8 mouse cellular contexts compared by ENCODE assay signal in genomic region chr6:83116373-83117164, GRCm38 (mm10). TPM values are rescaled to one million over a fixed set of nuclear protein-coding genes. Genes with fewer than 3 reads are reported as not detected.
DNase-seq lines count a peak whose midpoint lies in the region; ATAC-seq lines count a peak whose summit lies in the region.

No protein-coding gene starts in this region.

- H3K4me3 ChIP-seq in kidney, embryonic 15.5 days (replicated peaks), result peak overlapping the region; percentile 92
- peak overlapping the region; percentile 92 for H3K4me3 ChIP-seq in embryonic facial prominence, embryonic 10.5 days
- H3K4me3 ChIP-seq in hindbrain, embryonic 16.5 days (ENCODE audit: low read length), result peak overlapping the region; percentile 95
- peak overlapping the region; percentile 86 for H3K4me3 ChIP-seq in midbrain, embryonic 16.5 days (ENCODE audit: low read depth, low read length)

- peaks cover 32% of the 10 kb centered on the region for H3K36me3 ChIP-seq in kidney, embryonic 15.5 days
- H3K36me3 ChIP-seq in embryonic facial prominence, embryonic 10.5 days (replicated peaks), result peaks cover 38% of the 10 kb centered on the region
- H3K36me3 ChIP-seq in hindbrain, embryonic 16.5 days (ENCODE audit: control insufficient read depth, insufficient read depth, low read length), result peaks cover 12% of the 10 kb centered on the region; the same call in 1 of the 2 replicates
- peaks cover 15% of the 10 kb centered on the region for H3K36me3 ChIP-seq in midbrain, embryonic 16.5 days (ENCODE audit: control insufficient read depth, insufficient read depth, low read length)

- H3K27me3 ChIP-seq in kidney, embryonic 15.5 days, result no peaks in the 10 kb centered on the region
- no peaks in the 10 kb centered on the region for H3K27me3 ChIP-seq in embryonic facial prominence, embryonic 10.5 days (replicated peaks; ENCODE audit: low read depth, poor library complexity, severe bottlenecking)
- H3K27me3 ChIP-seq in hindbrain, embryonic 16.5 days (replicated peaks; ENCODE audit: control insufficient read depth, insufficient read depth, low read length), result no peaks in the 10 kb centered on the region
- H3K27me3 ChIP-seq in midbrain, embryonic 16.5 days (ENCODE audit: control insufficient read depth, insufficient read depth, low read depth, low read length), result no peaks in the 10 kb centered on the region

- 71% methylated on average over 11 of the region's 11 CpGs for WGBS in kidney, embryonic 15.5 days
- 84% methylated on average over 11 of the region's 11 CpGs for WGBS in embryonic facial prominence, embryonic 10.5 days
- WGBS in hindbrain, embryonic 16.5 days, result 74% methylated on average over 11 of the region's 11 CpGs
- 77% methylated on average over 11 of the region's 11 CpGs for WGBS in midbrain, embryonic 16.5 days

- H3K27ac ChIP-seq in kidney, embryonic 15.5 days, result peak overlapping the region; percentile 90; the same call in 1 of the 2 replicates
- peak overlapping the region; percentile 91 for H3K27ac ChIP-seq in embryonic facial prominence, embryonic 10.5 days (replicated peaks)
- H3K27ac ChIP-seq in hindbrain, embryonic 16.5 days (ENCODE audit: low read depth, low read length), result no peak overlapping the region
- H3K27ac ChIP-seq in midbrain, embryonic 16.5 days (ENCODE audit: low read length), result no peak overlapping the region

- ATAC-seq in kidney, embryonic 15.5 days (replicated peaks; ENCODE audit: low FRiP score), result no peak
- ATAC-seq in hindbrain, embryonic 16.5 days, result no peak
- no peak for ATAC-seq in midbrain, embryonic 16.5 days

- intact Hi-C loops in left cerebral cortex, postnatal 36 days (cut with DNase I), result loop anchor here (10.0 kb wide), 1 partner anchor 208 kb away; the partner anchor contains the start of genes Mob1a and Mthfd2

- peaks cover 59% of the 10 kb centered on the region for H3K4me1 ChIP-seq in kidney, embryonic 15.5 days
- peaks cover 56% of the 10 kb centered on the region for H3K4me1 ChIP-seq in embryonic facial prominence, embryonic 10.5 days
- H3K4me1 ChIP-seq in hindbrain, embryonic 16.5 days (ENCODE audit: control insufficient read depth, insufficient read depth, low read depth, low read length), result peaks cover 34% of the 10 kb centered on the region
- H3K4me1 ChIP-seq in midbrain, embryonic 16.5 days (ENCODE audit: control insufficient read depth, insufficient read depth, low read length), result peaks cover 29% of the 10 kb centered on the region

- peak overlapping the region; percentile 93 for H3K4me2 ChIP-seq in kidney, embryonic 15.5 days
- H3K4me2 ChIP-seq in hindbrain, embryonic 16.5 days (ENCODE audit: low read length), result peak overlapping the region; percentile 79
- H3K4me2 ChIP-seq in midbrain, embryonic 16.5 days (ENCODE audit: low read length), result peak overlapping the region; percentile 95

- no peaks in the 10 kb centered on the region for H3K9me3 ChIP-seq in kidney, embryonic 15.5 days (replicated peaks)
- H3K9me3 ChIP-seq in embryonic facial prominence, embryonic 10.5 days, result no peaks in the 10 kb centered on the region
- H3K9me3 ChIP-seq in hindbrain, embryonic 16.5 days (ENCODE audit: control insufficient read depth, low read length), result no peaks in the 10 kb centered on the region
- H3K9me3 ChIP-seq in midbrain, embryonic 16.5 days (replicated peaks; ENCODE audit: control insufficient read depth, low read length, poor library complexity, severe bottlenecking), result no peaks in the 10 kb centered on the region

- DNase-seq in kidney, postnatal 14 days, result no peak
- no peak for DNase-seq in embryonic facial prominence, embryonic 10.5 days (ENCODE audit: low spot score)
- DNase-seq in spleen, adult 18-20 months, result no peak
- no peak for DNase-seq in left cerebral cortex, adult 11 months (ENCODE audit: low spot score)
- DNase-seq in left cerebral cortex, postnatal 36 days (ENCODE audit: low spot score in 2 of 2), result no peak

- peak overlapping the region; percentile 88 for H3K9ac ChIP-seq in kidney, embryonic 15.5 days
- H3K9ac ChIP-seq in hindbrain, embryonic 16.5 days (ENCODE audit: low read depth, low read length), result peak overlapping the region; percentile 98
- H3K9ac ChIP-seq in midbrain, embryonic 16.5 days (ENCODE audit: low read depth, low read length), result peak overlapping the region; percentile 93

RNA-seq across cellular contexts. Expression of gene Mogs, which starts 1.3 kb away (rescaled TPM):
- polyA plus RNA-seq in kidney, embryonic 15.5 days (2015; fragmentation: Nextera tagmentation; extraction: Ambion mirVana), result 56.3 and 58.9 TPM in 2 replicates
- polyA plus RNA-seq in embryonic facial prominence, embryonic 10.5 days (2016; fragmentation: Nextera tagmentation; extraction: Ambion mirVana), result 41.0 and 44.1 TPM in 2 replicates
- 6.4 and 21.1 TPM in 2 replicates for polyA plus RNA-seq in hindbrain, embryonic 16.5 days (2015; fragmentation: Nextera tagmentation; extraction: Ambion mirVana)
- 20.9 and 21.6 TPM in 2 replicates for polyA plus RNA-seq in midbrain, embryonic 16.5 days (2015; fragmentation: Nextera tagmentation; extraction: Ambion mirVana)
- 10 to 100 TPM; 29.4 to 30.0 TPM for total RNA-seq in left cerebral cortex, postnatal 36 days (2021)

RNA-seq across cellular contexts. Expression of gene Wbp1, which starts 4.8 kb away (rescaled TPM):
- 132 and 144 TPM in 2 replicates for polyA plus RNA-seq in kidney, embryonic 15.5 days (2015; fragmentation: Nextera tagmentation; extraction: Ambion mirVana)
- polyA plus RNA-seq in embryonic facial prominence, embryonic 10.5 days (2016; fragmentation: Nextera tagmentation; extraction: Ambion mirVana), result 147 and 172 TPM in 2 replicates
- polyA plus RNA-seq in hindbrain, embryonic 16.5 days (2015; fragmentation: Nextera tagmentation; extraction: Ambion mirVana), result 146 and 148 TPM in 2 replicates
- polyA plus RNA-seq in midbrain, embryonic 16.5 days (2015; fragmentation: Nextera tagmentation; extraction: Ambion mirVana), result 148 and 163 TPM in 2 replicates
- 10 to 100 TPM; 33.5 to 46.6 TPM for total RNA-seq in left cerebral cortex, postnatal 36 days (2021)

RNA-seq across cellular contexts. Expression of gene Mrpl53, which starts 7.7 kb away (rescaled TPM):
- polyA plus RNA-seq in kidney, embryonic 15.5 days (2015; fragmentation: Nextera tagmentation; extraction: Ambion mirVana), result 134 and 147 TPM in 2 replicates
- polyA plus RNA-seq in embryonic facial prominence, embryonic 10.5 days (2016; fragmentation: Nextera tagmentation; extraction: Ambion mirVana), result 144 and 145 TPM in 2 replicates
- polyA plus RNA-seq in hindbrain, embryonic 16.5 days (2015; fragmentation: Nextera tagmentation; extraction: Ambion mirVana), result 107 and 117 TPM in 2 replicates
- 113 and 115 TPM in 2 replicates for polyA plus RNA-seq in midbrain, embryonic 16.5 days (2015; fragmentation: Nextera tagmentation; extraction: Ambion mirVana)
- 10 to 100 TPM; 54.4 to 58.7 TPM for total RNA-seq in left cerebral cortex, postnatal 36 days (2021)

RNA-seq across cellular contexts. Expression of gene Ino80b, which starts 8.7 kb away (rescaled TPM):
- 15.9 and 17.1 TPM in 2 replicates for polyA plus RNA-seq in kidney, embryonic 15.5 days (2015; fragmentation: Nextera tagmentation; extraction: Ambion mirVana)
- 18.6 and 20.2 TPM in 2 replicates for polyA plus RNA-seq in embryonic facial prominence, embryonic 10.5 days (2016; fragmentation: Nextera tagmentation; extraction: Ambion mirVana)
- 13.5 and 14.7 TPM in 2 replicates for polyA plus RNA-seq in hindbrain, embryonic 16.5 days (2015; fragmentation: Nextera tagmentation; extraction: Ambion mirVana)
- 13.3 and 14.5 TPM in 2 replicates for polyA plus RNA-seq in midbrain, embryonic 16.5 days (2015; fragmentation: Nextera tagmentation; extraction: Ambion mirVana)
- total RNA-seq in left cerebral cortex, postnatal 36 days (2021), result 10 to 100 TPM; 20.5 to 26.0 TPM

RNA-seq across cellular contexts. Expression of gene Gm42688, which starts 15.2 kb away (rescaled TPM):
- polyA plus RNA-seq in kidney, embryonic 15.5 days (2015; fragmentation: Nextera tagmentation; extraction: Ambion mirVana), result 2.9 and 3.0 TPM in 2 replicates
- polyA plus RNA-seq in embryonic facial prominence, embryonic 10.5 days (2016; fragmentation: Nextera tagmentation; extraction: Ambion mirVana), result 1.8 and 2.1 TPM in 2 replicates
- polyA plus RNA-seq in hindbrain, embryonic 16.5 days (2015; fragmentation: Nextera tagmentation; extraction: Ambion mirVana), result 4.9 TPM in 2 replicates
- 5.3 and 5.9 TPM in 2 replicates for polyA plus RNA-seq in midbrain, embryonic 16.5 days (2015; fragmentation: Nextera tagmentation; extraction: Ambion mirVana)
- 1 to 10 TPM; 5.3 to 5.9 TPM for total RNA-seq in left cerebral cortex, postnatal 36 days (2021)

Comparison
In these comparisons a context has a peak if more than half of its experiments do, and no peak if none do; other contexts are left out.
1. H3K27ac ChIP-seq: peak in kidney, embryonic 15.5 days (single experiment) and embryonic facial prominence, embryonic 10.5 days (single experiment); none in hindbrain, embryonic 16.5 days (single experiment) and midbrain, embryonic 16.5 days (single experiment).
2. Peak in every context shown above with its lines, with median percentiles within 50 percentile points of each other: H3K4me2 ChIP-seq, H3K4me3 ChIP-seq and H3K9ac ChIP-seq.